Mouse (Mus musculus) liver, embryonic 13.5 days (tissue): ENCODE data around the gene Serpinb1b. TPM values are rescaled to one million over a fixed set of nuclear protein-coding genes. Genes with fewer than 3 reads are reported as not detected.

Experiments
- ATAC-seq: fragments of 200-750 bp; cut with Nextera tagmentation; 2 replicates; pipeline ENCODE4 v1.8.0; 2017; ENCODE audit warnings: low read depth, mild to moderate bottlenecking, moderate number of reproducible peaks, moderate library complexity
- DNase-seq: peaks from one replicate; pipeline ENCODE4 v3.0.0; 2022
- H3K27ac ChIP-seq: fragments of 300-500 bp; sonication (generic); 2 replicates; pipeline ENCODE4 v1.5.1; 2015; ENCODE audit warnings: moderate library complexity, mild to moderate bottlenecking, inconsistent platforms
- H3K27me3 ChIP-seq: fragments of 300-500 bp; sonication (generic); 2 replicates; pipeline ENCODE4 v1.6.1; 2015; ENCODE audit warnings: mild to moderate bottlenecking, inconsistent platforms
- H3K36me3 ChIP-seq: fragments of 300-500 bp; sonication (generic); 2 replicates; pipeline ENCODE4 v1.6.1; 2015; ENCODE audit warnings: mild to moderate bottlenecking, inconsistent platforms
- H3K4me1 ChIP-seq: fragments of 300-500 bp; sonication (generic); replicated peaks from 2 replicates; pipeline ENCODE4 v1.6.1; 2015; ENCODE audit warnings: inconsistent platforms
- H3K4me2 ChIP-seq: fragments of 300-500 bp; sonication (generic); 2 replicates; pipeline ENCODE4 v1.6.1; 2015; ENCODE audit warnings: inconsistent platforms, mild to moderate bottlenecking, moderate library complexity
- H3K4me3 ChIP-seq: fragments of 300-500 bp; sonication (generic); replicated peaks from 2 replicates; pipeline ENCODE4 v1.5.1; 2015; ENCODE audit warnings: mild to moderate bottlenecking, inconsistent platforms
- H3K9ac ChIP-seq: fragments of 300-500 bp; sonication (generic); 2 replicates; pipeline ENCODE4 v1.6.1; 2015; ENCODE audit warnings: mild to moderate bottlenecking, inconsistent platforms
- H3K9me3 ChIP-seq: fragments of 300-500 bp; sonication (generic); replicated peaks from 2 replicates; pipeline ENCODE4 v1.6.1; 2016; ENCODE audit warnings: inconsistent platforms
- WGBS: fragments of 180-500 bp; shearing (Covaris S2); methylation state at CpG from one replicate; pipeline ENCODE4 v1.1.7; 2015; ENCODE audit not compliant: insufficient replicate concordance; 5-methylcytosine and 5-hydroxymethylcytosine counted together
- polyA plus RNA-seq: library from polyadenylated mRNA; unstranded; fragments of >200 nt; fragmentation: Nextera tagmentation; extraction: Ambion mirVana; gene quantifications from 2 replicates; pipeline ENCODE4 v1.2.1, GENCODE M21; 2015

The Serpinb1b gene
- polyA plus RNA-seq, 1 experiment from 2014 or later = not detected

GRCm38 (mm10) chr13:33095575-33095974 is 17.2 kb downstream of the Serpinb1b start:
- WGBS = 51% methylated on average over 1 of the region's 1 CpGs
- DNase-seq = no peak
- Histone ChIP-seq H3K9ac (no peak overlapping the region), H3K36me3 (no peaks in the 10 kb centered on the region), H3K4me2 (no peak overlapping the region), H3K9me3 (no peaks in the 10 kb centered on the region), H3K4me1 (no peaks in the 10 kb centered on the region), H3K27ac (no peak overlapping the region), H3K4me3 (no peak overlapping the region), H3K27me3 (no peaks in the 10 kb centered on the region)
- no peak for ATAC-seq

GRCm38 (mm10) chr13:33105626-33106025 is 27.3 kb downstream of the Serpinb1b start:
- Histone ChIP-seq H3K27ac (no peak overlapping the region), H3K4me2 (no peak overlapping the region), H3K4me1 (no peaks in the 10 kb centered on the region), H3K36me3 (no peaks in the 10 kb centered on the region), H3K4me3 (no peak overlapping the region), H3K9ac (no peak overlapping the region), H3K9me3 (no peaks in the 10 kb centered on the region), H3K27me3 (no peaks in the 10 kb centered on the region)
- ATAC-seq (no peak), DNase-seq (no peak)

- ATAC-seq (no peak), DNase-seq (no peak)
- Histone ChIP-seq H3K27ac (no peak overlapping the region), H3K27me3 (no peaks in the 10 kb centered on the region), H3K4me1 (no peaks in the 10 kb centered on the region), H3K9ac (no peak overlapping the region), H3K36me3 (no peaks in the 10 kb centered on the region), H3K9me3 (no peaks in the 10 kb centered on the region), H3K4me3 (no peak overlapping the region), H3K4me2 (no peak overlapping the region)
- WGBS = 28% methylated on average over 3 of the region's 3 CpGs
Measured at GRCm38 (mm10) chr13:33113054-33113453, 34.7 kb downstream of the Serpinb1b start.

GRCm38 (mm10) chr13:33137717-33138116 is 59.3 kb downstream of the Serpinb1b start:
- Histone ChIP-seq H3K4me3 (no peak overlapping the region), H3K27ac (no peak overlapping the region), H3K4me1 (no peaks in the 10 kb centered on the region), H3K9ac (no peak overlapping the region), H3K36me3 (no peaks in the 10 kb centered on the region), H3K27me3 (no peaks in the 10 kb centered on the region), H3K4me2 (no peak overlapping the region), H3K9me3 (no peaks in the 10 kb centered on the region)
- WGBS = 67% methylated on average over 2 of the region's 2 CpGs
- no peak for DNase-seq
- no peak for ATAC-seq

- DNase-seq (no peak), ATAC-seq (no peak)
- no peak overlapping the region for H3K4me3 ChIP-seq
- H3K4me1 ChIP-seq = no peaks in the 10 kb centered on the region
- H3K9me3 ChIP-seq = no peaks in the 10 kb centered on the region
- H3K27me3 ChIP-seq = no peaks in the 10 kb centered on the region
- H3K36me3 ChIP-seq = no peaks in the 10 kb centered on the region
- 49% methylated on average over 3 of the region's 3 CpGs for WGBS
- H3K4me2 ChIP-seq = no peak overlapping the region
- no peak overlapping the region for H3K27ac ChIP-seq
- H3K9ac ChIP-seq = no peak overlapping the region
Measured at GRCm38 (mm10) chr13:33141435-33141834, 63.1 kb downstream of the Serpinb1b start.

Other genes starting within 250 kb of the Serpinb1b start
- gene Serpinb1a, start 227.4 kb upstream of the Serpinb1b start, polyA plus RNA-seq = 16.1 and 16.5 TPM in 2 replicates
- gene Serpinb1c, start 180.4 kb upstream of the Serpinb1b start, polyA plus RNA-seq = not detected in 2 replicates
- 5.5 and 5.8 TPM in 2 replicates for gene Serpinb6b, start 113.4 kb upstream of the Serpinb1b start, polyA plus RNA-seq
- 2.1 and 2.2 TPM in 2 replicates for gene Serpinb9, start 75.3 kb upstream of the Serpinb1b start, polyA plus RNA-seq
- 0.10 TPM in 1 of 2 replicates, not detected in the other for gene Serpinb9b, start 51.2 kb upstream of the Serpinb1b start, polyA plus RNA-seq
- gene Serpinb9c, start 81.2 kb downstream of the Serpinb1b start, polyA plus RNA-seq = not detected in 2 replicates
- gene Serpinb9d, start 114.4 kb downstream of the Serpinb1b start, polyA plus RNA-seq = not detected in 2 replicates
- gene Serpinb9e, start 171.0 kb downstream of the Serpinb1b start, polyA plus RNA-seq = not detected in 2 replicates
- gene Serpinb9f, start 245.5 kb downstream of the Serpinb1b start, polyA plus RNA-seq = not detected in 2 replicates